Mouse (Mus musculus): Measurements from ENCODE around the gene Ifitm1. TPM values are rescaled to one million over a fixed set of nuclear protein-coding genes. Genes with fewer than 3 reads are reported as not detected.
"Not testable (repeated sequence)": the region's sequence is repeated elsewhere in the genome, so short reads cannot be mapped to it uniquely, and the experiment has no call there.

Gene Ifitm1
- total RNA-seq, 2 experiments from 2014 or later = 3.1 to 4.2 TPM

DNA sequence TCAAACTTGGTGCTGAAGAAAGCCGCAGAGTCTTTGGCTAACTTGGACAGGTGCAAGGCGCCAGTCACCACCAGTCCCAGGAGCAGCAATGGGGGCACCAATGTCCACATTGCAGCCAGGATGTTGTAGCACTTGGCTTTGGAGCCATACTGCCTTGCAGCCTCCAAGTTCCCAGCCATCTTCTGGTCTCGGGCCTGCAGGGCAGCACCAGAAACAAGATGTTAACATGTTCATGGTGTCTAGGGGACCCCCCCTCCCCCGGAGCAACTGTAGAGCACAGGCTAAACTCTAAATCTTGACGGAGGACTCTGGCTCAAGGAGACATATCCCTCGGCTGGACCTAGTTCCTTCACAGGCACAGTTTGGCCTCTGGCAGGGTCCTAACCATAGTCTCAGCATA, 17.8 kb upstream of the Ifitm1 start:
- intact Hi-C loops (cut with DNase I) = no loop called here

DNA sequence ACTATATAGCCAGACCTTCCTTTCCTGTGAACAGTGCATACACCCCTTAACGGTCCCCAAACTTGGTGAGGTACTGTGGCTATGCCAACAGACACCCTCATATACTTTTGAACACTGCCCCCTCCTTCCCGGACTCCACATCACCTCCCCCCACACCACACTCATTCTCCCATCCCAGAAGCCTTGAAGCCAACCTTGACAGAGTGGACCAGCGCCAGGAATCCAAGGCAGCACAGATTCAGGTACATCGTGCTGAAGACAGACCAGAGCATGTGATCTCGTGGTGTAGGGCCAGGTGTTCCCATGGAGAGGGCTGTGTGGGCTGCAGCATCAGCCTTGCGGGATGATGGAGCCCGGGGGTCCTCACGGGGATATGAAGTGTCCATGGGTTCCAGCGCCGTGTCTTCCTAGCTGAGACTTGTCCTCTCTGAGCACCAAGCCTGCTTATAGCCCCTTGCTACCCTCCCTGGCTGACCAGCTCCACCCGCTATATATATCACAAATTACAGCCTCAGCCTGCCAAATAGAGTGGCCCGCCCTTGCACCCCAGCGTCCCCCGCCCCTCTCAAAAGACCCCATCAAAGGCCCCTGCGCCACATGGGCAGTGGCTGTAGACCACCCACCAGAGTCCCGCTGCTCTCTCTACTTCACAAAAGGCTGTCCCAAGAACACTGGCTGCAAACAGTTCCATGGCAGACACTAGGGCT, 17.0 kb upstream of the Ifitm1 start, which contains the start of gene Ifitm5:
Ifitm5 (minus strand) TSS at position 468 of the 707 bp plus-strand sequence.
- DNase-seq = no peak
- intact Hi-C loops (cut with DNase I) = no loop called here

More for the DNA sequence above, 17.8 kb upstream of the Ifitm1 start:
- DNase-seq = no peak

DNA sequence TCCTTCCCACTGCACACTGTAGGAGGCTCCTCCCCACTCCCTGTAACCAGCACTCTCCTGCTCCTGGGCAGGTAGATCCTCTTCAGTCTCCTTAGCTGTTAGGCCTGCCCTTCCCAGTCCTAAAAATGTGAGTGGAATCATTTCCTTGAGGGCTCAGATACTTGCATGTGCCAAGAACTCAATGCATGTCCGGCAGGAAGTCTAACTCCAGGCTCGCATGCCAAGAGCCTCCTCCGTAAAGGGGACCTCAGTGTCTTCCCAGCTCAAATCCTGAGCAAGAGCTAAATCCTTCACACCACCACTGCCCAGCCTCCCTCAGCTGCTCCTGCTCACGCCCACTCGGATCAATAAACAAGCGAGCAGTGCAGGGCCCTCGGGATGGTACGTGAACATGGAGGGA, 16.0 kb upstream of the Ifitm1 start:
- DNase-seq = peak; percentile 38 to 59
- intact Hi-C loops (cut with DNase I) = no loop called here

DNA sequence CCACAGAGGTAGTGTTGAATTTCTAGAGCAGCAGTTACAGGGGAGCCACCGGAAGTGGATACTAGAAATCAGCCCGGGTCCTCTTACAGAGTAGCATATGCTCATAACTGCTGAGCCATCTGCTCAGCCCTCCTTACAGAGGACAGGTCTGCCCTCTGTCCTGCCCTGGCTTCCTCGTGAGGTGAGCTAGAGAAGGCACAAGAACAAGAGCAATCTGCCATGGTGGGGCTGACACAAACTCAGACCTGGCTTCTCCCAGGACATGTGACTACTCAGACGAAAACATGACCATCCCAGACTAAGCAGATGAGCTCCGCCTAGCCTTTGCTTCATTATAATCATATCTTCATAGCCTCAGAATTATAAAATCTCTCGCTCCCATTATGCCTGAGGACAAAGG, 15.3 kb upstream of the Ifitm1 start:
- no peak for DNase-seq
- intact Hi-C loops (cut with DNase I) = no loop called here

DNA sequence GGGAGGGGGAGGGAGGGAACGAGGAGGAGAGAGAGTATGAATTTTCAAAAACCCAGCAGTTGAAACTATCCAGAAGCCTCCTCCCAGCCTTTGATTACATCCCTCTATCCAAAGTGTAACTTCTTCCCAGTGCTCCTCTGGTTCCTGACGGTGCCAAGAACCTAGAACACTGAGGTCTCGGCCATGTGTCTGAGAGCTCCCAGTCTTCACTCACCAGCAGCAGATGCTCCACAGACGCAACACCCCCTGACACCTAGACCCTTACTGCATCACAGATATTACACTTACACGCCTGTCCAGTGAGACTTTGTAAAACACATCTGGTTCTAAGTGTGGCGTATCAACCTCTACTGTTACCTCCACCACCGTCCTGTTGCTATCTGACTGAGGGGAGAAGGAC, 14.6 kb upstream of the Ifitm1 start:
- no peak for DNase-seq
- intact Hi-C loops (cut with DNase I) = no loop called here

DNA sequence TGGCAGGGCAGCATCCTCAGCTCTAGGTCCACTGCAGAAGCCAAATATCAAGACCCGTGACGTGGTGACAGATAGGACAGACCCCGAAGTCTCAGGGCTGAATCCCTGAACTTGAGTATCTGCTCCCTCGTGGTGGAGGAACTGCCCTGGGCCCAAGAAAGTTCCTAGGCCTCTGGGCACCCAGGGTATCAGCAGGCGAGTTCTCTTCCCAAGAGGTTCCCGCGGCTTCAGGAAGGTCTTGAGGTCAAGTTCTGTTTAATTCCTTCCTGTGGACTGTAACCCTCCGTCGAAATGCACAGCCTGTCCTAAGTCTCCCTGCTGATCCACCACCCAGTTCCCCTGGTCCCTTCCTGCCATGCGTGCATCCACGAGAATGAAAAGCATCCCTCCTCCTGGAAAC, 13.9 kb upstream of the Ifitm1 start:
- intact Hi-C loops (cut with DNase I) = no loop called here

DNA sequence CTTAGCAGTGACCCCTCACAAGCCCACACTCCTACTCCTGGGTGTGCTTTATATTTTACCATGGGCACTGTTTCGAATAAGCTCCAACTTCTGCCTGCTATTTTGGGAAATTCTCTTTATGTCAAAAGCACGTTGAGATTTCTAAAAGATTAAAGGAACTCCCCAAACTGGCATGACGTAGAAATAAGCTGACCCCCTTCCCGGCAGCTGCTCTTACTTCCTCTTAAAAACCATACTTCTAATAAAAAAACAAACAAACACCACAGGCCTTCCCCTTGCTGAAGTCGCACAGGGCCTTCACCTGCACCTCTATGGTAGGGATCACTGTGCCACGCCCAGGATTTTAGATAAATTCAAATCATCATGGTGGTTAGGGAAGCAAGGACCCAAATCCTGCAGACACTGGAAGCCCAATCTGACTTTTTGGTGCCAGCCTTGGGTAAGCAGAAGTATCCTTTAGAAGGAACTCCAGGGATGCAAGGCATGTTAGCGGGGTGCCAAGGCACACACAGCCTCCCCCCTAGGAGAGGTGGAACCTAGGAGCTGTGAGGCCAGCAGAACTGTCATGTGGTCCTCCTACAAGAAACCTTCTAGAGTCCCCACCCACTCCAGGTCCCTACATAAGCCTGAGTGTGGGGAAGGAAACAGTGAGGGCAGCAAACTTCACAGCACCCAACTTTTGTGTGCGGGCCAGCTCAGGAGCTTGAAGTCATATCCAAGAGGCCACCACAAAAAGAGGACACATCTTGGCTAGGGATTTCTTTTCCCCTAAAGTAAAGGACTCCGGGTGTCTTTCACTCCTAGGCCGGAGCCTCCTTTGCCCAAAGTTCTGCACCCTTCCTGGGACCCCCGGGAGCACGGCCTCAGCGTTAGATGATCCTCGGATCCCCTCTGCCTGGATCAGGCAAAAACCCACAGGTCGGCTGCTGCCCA, 13.0 kb upstream of the Ifitm1 start:
- intact Hi-C loops (cut with DNase I) = loop anchor here (2.0 kb wide), 1 partner anchor 13 kb away; the partner anchor contains the start of gene Pgghg
- DNase-seq = no peak

More for the DNA sequence above, 13.9 kb upstream of the Ifitm1 start:
- no peak for DNase-seq

DNA sequence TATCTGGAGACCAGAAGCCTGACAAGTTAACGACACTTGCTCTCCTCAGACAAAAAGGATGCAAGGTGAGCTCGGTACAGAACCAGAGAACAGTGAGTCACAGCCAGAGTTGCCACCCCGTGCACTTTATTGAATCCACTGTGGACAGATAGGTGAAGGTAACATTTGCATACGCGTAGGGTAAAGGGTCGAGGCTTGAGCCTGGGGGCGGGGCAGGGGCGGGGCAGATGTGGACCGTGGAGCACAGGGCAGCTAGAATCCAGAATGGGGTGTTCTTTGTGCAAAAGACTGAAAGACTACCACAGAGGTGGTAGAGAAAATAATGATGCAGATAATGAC, 12.3 kb upstream of the Ifitm1 start:
- no peak for DNase-seq
- intact Hi-C loops (cut with DNase I) = loop anchor here (2.0 to 5.0 kb wide), 2 partner anchors 14 to 47 kb away; partner anchors contain the start of gene Pgghg

DNA sequence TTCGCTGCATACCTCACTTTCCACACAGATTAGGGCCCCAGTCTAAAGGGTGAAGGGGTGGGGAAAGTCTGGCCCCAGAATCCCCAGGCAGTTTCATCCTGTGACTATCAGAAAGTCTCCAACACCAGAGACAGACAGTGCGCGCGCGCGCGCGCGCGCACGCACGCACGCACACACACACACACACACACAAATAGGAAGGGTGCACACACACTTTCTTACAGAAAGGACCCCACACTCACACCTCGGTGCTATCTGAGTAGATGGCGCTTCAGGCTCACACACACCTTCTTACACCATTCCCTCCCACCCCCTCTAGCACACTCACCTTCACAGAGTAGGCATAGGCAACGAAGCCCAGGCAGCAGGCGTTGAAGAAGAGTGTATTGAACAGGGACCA, 11.7 kb upstream of the Ifitm1 start:
- no peak for DNase-seq
- intact Hi-C loops (cut with DNase I) = loop anchor here (2.0 to 5.0 kb wide), 2 partner anchors 15 to 48 kb away; partner anchors contain the start of gene Pgghg

DNA sequence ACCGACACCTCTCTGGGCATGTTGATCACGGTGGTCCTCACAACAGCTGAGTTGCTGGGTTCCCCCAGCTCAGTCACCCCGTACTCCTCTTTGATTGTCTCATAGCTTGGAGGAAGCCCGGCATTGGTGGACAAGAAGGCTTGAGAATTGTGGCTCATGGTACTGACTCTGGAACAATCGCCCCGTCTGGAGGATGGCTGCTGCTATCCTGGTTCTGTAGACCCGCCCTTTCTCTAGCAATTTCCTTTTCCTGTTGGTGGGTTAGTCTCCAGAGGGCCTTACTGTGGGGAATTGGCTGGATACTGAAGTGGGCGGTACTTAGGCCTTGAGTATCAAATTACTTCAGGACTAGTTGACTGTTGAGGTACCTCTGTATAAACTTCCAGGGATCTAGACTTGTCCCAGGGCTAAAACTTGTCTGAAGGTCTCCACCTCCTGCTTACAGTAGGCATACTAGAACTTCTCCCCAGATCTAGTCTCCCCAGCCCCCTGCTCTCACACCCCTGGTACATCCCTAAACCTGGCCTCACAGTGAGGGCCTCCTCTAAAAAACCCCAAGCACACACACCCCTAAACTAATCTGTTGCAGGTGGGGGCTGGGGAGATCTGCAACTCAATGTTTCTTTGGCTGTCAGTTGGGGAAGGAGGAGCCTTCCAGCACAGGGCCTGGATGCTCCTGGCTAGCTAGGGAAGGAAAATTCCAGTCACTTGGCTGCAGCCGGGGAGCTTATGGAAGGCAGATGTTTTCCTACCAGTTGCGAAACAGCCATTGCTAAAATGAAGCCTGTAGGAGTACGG, 11.1 kb upstream of the Ifitm1 start, which contains the start of the genes Gm45717 and Ifitm2:
Gm45717 (minus strand) TSS at position 180 of the 798 bp plus-strand sequence.
Ifitm2 (minus strand) TSS at position 230 of the 798 bp plus-strand sequence.
- intact Hi-C loops (cut with DNase I) = loop anchor here (2.0 to 5.0 kb wide), 2 partner anchors 15 to 49 kb away; partner anchors contain the start of gene Pgghg
- DNase-seq = peak; percentile 80 to 88

DNA sequence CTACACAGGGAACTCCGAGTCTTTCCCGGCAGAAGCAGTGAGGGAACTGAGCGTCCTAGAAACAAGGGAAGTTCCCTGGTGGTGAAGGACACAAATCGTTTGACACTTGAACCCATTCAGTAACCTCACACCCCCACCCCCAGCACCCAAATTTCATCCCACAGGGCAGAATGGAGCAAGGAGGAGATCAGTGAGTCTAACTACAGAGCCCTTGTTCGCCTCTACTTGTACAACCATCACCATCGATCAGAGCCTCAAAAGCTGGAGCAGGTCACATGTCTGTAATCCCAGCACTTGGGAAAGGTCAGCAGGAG, 10.5 kb upstream of the Ifitm1 start:
- intact Hi-C loops (cut with DNase I) = loop anchor here (5.0 kb wide), 1 partner anchor 49 kb away; no protein-coding TSS in a partner anchor

DNA sequence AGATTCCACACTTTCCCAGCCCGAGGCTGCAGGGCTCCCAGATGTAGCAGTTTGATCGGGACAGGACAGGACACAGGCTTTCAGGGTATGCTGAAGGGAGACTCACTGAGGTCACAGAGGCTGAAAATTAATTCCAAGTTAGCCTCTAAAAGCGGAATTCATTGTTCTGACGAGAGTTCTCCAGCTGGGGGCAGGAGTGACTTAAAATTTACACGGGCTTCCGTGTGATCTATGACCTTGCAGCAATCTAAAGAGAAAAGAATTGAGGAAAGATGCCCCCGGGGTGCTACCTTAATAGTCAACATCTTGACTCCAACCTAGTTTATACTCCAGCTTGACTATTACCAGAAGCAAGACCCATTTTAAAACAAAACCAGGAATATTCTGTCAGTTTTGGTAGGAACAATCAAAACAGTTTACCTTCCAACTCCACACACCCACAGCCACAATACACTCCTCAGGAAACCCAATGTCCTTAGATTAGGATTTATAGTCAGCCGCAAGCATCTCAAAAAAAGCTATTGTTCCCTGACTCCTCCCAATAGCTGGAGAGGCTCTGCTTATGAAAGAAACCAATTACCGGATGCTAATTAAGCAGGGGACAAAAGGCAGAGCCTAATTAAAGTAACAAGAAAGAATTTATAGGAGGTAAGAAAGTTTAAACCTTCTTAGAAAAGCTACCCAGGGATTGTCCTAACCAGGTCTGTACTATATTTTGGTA, 7.7 kb upstream of the Ifitm1 start:
- DNase-seq = peak; percentile 64 to 67
- intact Hi-C loops (cut with DNase I) = loop anchor here (2.0 to 5.0 kb wide), 2 partner anchors 49 to 52 kb away; no protein-coding TSS in a partner anchor

More for the DNA sequence above, 10.5 kb upstream of the Ifitm1 start:
- DNase-seq = no peak

DNA sequence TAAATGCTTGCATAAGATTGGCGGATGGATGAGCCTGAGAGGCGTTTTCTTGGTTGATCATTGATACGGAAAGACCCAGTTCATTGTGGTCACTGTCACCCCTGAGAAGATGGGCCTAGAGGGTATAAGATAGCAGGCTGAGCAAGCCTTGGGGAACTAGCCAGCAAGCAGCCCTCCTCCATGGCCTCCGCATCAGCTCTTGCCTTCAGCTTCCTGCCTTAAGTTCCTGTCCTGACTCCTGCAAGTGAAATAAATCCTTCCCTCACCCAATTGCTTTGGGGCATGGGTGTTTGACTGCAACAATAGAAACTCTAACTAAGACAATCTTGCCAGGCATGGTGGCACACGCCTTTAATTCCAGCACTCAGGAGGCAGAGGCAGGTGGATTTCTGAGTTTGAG, 7.0 kb upstream of the Ifitm1 start:
- DNase-seq = no peak
- intact Hi-C loops (cut with DNase I) = loop anchor here (5.0 kb wide), 1 partner anchor 212 kb away; the partner anchor contains the start of gene Rnh1

DNA sequence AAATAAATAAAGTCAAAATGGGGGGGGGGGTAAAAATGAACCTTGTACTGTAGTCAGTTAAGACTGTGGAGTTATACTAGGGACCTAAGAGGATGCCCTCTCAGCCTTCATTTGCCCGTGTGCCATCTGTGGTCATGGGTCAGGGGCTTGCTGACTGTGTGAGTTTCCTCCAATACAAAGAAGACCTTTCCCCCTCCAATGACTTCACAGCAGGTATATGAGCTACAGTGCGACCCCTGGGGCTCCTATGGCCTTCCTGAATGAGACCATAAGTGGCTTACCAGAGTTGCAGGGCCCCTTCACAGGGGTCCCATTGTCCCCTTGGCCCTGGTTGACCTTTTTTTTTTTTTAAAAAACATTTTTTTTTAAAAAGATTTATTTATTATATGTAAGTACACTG, 5.6 kb upstream of the Ifitm1 start:
- no peak for DNase-seq
- intact Hi-C loops (cut with DNase I) = loop anchor here (5.0 kb wide), 1 partner anchor 211 kb away; the partner anchor contains the start of gene Rnh1

DNA sequence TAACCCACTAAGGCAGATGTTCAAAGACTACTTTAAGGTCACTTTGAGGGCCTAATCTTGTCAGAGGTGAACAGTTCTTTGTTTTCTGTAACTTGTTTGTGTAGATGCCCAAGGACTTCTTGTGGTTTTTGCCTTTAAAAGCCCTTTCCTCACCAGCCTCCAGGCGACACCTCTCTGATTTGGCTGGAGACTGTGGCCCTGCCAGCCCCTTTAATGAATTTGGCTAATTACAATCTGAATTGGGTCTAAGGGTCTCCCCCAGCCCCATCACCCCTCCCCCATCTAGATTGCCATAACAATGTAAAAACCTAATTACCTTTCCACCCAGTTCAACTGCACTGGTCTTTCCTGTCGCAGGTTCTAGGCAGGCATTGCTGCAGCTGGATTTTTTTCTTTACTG, 4.3 kb upstream of the Ifitm1 start:
- intact Hi-C loops (cut with DNase I) = loop anchor here (5.0 kb wide), 1 partner anchor 210 kb away; the partner anchor contains the start of gene Rnh1

DNA sequence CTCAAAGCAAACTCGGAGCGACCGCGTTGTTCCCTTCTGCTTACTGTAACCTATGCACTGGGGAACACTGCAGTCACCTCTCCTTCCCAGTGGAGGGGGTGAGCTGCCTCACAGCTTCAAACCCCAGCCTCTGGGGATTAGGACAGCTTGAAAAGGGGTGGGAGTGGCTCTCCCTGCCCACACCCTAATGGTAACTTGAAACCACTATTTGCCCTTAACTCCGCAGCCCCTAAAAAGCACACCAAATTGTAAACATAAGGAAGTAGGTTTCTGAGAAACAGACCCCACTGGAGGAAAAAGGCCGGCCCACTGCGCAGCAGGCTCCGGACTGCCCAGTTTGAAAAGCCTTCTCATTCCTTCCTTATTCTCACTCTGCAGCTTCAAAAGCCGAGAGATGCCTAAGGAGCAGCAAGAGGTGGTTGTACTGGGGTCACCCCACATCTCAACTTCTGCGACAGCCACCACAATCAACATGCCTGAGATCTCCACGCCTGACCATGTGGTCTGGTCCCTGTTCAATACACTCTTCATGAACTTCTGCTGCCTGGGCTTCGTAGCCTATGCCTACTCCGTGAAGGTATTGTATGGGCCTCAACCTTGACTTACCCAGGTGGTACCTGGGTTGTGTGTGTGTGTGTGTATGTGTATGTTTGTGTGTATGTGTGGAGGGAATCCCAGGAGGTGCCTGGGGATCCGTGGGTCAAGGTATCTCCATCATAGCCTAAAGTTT, 1.0 kb downstream of the Ifitm1 start:
- DNase-seq = no peak
- intact Hi-C loops (cut with DNase I) = no loop called here

More for the DNA sequence above, 4.3 kb upstream of the Ifitm1 start:
- DNase-seq = no peak

DNA sequence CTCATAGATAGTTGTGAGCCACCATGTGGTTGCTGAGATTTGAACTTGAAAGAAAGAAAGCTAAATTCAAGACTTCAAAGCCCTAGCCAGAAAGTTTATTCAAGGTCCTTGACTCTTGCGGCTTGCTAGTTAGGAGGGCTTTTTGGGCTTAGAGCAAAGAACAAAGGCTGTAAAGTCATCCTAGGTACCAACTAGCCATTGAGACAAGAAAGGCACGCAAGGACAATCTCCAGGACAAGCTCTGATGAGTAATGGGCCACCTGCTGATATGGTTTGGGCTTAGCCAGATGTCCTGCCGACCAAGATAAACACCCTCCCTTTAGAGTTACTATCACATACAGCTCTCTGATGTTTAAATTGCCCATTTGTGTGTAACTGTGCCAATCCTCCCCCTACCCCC, 1.7 kb downstream of the Ifitm1 start:
- intact Hi-C loops (cut with DNase I); DNase-seq: not testable (repeated sequence)

DNA sequence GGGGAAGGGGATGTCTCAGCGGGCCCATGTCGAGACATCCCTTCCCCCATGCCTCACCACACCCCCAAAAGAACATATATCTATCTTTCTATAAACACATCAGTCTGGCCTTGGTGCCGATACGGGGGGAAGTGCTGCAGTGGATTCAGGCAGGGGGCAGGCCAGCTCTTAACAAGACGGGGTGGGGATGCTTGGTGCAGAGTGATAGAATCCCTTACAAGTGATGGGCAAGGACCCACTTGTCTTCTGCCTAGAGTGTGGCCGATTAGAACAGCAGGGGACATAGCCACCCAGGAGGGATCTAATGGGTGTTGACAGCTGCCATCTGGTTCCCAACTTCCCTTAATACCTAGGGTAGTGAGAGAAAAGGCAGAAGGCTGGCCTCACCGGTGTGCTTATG, 3.9 kb downstream of the Ifitm1 start:
- DNase-seq = no peak
- intact Hi-C loops (cut with DNase I) = loop anchor here (5.0 kb wide), 1 partner anchor 36 kb away; no protein-coding TSS in a partner anchor
